ENCODE assay signal across 7 mouse cellular contexts in genomic region chr1:132542762-132543306, GRCm38 (mm10). TPM values are rescaled to one million over a fixed set of nuclear protein-coding genes. Genes with fewer than 3 reads are reported as not detected.
DNase-seq lines count a peak whose midpoint lies in the region.

Gene Cntn2 (minus strand): TSS chr1:132543256.

- under 1% methylated on average over 30 of the region's 30 CpGs for WGBS in hindbrain, embryonic 10.5 days

- intact Hi-C loops in left cerebral cortex, postnatal 4 days (cut with DNase I): no loop called here

- peaks cover 82% of the 10 kb centered on the region for H3K27me3 ChIP-seq in hindbrain, embryonic 10.5 days (ENCODE audit: insufficient read depth, poor library complexity, severe bottlenecking)

- H3K4me3 ChIP-seq in hindbrain, embryonic 10.5 days: peak within 1 kb of the TSS; percentile 56

- H3K9me3 ChIP-seq in hindbrain, embryonic 10.5 days: no peaks in the 10 kb centered on the region

- H3K4me1 ChIP-seq in hindbrain, embryonic 10.5 days (replicated peaks): peaks cover 43% of the 10 kb centered on the region

- H3K27ac ChIP-seq in hindbrain, embryonic 10.5 days: peak within 1 kb of the TSS; percentile 81

- H3K36me3 ChIP-seq in hindbrain, embryonic 10.5 days: no peaks in the 10 kb centered on the region

- peak; percentile 86 for DNase-seq in ZHBTc4 (ENCODE audit: low read depth, low spot score)
- DNase-seq in cerebellum, adult 8-10 months: peak; percentile 82
- DNase-seq in hindbrain, embryonic 10.5 days (ENCODE audit: low spot score): peak; percentile 62
- peak; percentile 87 for DNase-seq in left cerebral cortex, postnatal 4 days
- peak; percentile 72 for DNase-seq in right cerebral cortex, postnatal 14 days
- DNase-seq in thymus, postnatal 36 days: no peak
- DNase-seq in kidney, postnatal 14 days: no peak

RNA-seq across cellular contexts. Expression of gene Cntn2, which starts in this region (rescaled TPM):
- polyA plus RNA-seq in hindbrain, embryonic 10.5 days (2016; fragmentation: Nextera tagmentation; extraction: Ambion mirVana): 41.2 and 87.6 TPM in 2 replicates
- 100 to 1,000 TPM; 113 to 118 TPM for total RNA-seq in left cerebral cortex, postnatal 4 days (2021)

Comparison
In these comparisons a context has a peak if more than half of its experiments do, and no peak if none do; other contexts are left out.
1. DNase-seq: peak in ZHBTc4 (single experiment), cerebellum, adult 8-10 months (single experiment), hindbrain, embryonic 10.5 days (single experiment), left cerebral cortex, postnatal 4 days (single experiment) and right cerebral cortex, postnatal 14 days (single experiment); none in thymus, postnatal 36 days (0 of 2) and kidney, postnatal 14 days (single experiment).